Comparison of ENCODE assay signal across 16 mouse cellular contexts in genomic region chr8:60949859-60950258, GRCm38 (mm10). TPM values are rescaled to one million over a fixed set of nuclear protein-coding genes. Genes with fewer than 3 reads are reported as not detected.
DNase-seq lines count a peak whose midpoint lies in the region; ATAC-seq and TF ChIP-seq lines count a peak whose summit lies in the region.
"Had no signal": no experiment of that assay in that cellular context is flagged by ENCODE, and none has a peak within 500 bp of the region (broad histone marks: within the 10 kb centered on the region; RNA-seq: fewer than 3 reads in every experiment).

No protein-coding gene starts in this region.

- TF ChIP-seq EP300 in heart, adult 2 months (IDR thresholded peaks at IDR 0.05; ENCODE audit: insufficient read depth, low read depth, low read length): no peak

- no peak for TF ChIP-seq CTCF in heart, adult 2 months (IDR thresholded peaks at IDR 0.05)
- TF ChIP-seq CTCF in liver, adult 2 months (IDR thresholded peaks at IDR 0.05; ENCODE audit: low read depth, low read length): no peak

- WGBS in heart, adult 2 months: 52% methylated on average over 4 of the region's 4 CpGs
- 73% methylated on average over 4 of the region's 4 CpGs for WGBS in liver, adult 2 months
- 47% methylated on average over 4 of the region's 4 CpGs for WGBS in liver, embryonic 11.5 days
- WGBS in forebrain, embryonic 11.5 days: 68% methylated on average over 4 of the region's 4 CpGs

- peak overlapping the region; percentile 5 for H3K27ac ChIP-seq in heart, adult 2 months
- H3K27ac ChIP-seq in liver, adult 2 months (replicated peaks; ENCODE audit: insufficient read depth, low read depth, low read length): no peak overlapping the region
- H3K27ac ChIP-seq in liver, embryonic 11.5 days (ENCODE audit: low read depth, low read length): peak overlapping the region; percentile 48; the same call in 1 of the 2 replicates
- no peak overlapping the region for H3K27ac ChIP-seq in forebrain, embryonic 11.5 days (ENCODE audit: low read depth, low read length)
- H3K27ac ChIP-seq: forebrain, embryonic 15.5 days; hindbrain, embryonic 15.5 days; kidney, embryonic 15.5 days; layer of hippocampus, adult 2 months; neural tube, embryonic 12.5 days had no signal

- no peak overlapping the region for H3K4me3 ChIP-seq in heart, adult 2 months
- H3K4me3 ChIP-seq in liver, adult 2 months (ENCODE audit: insufficient read depth, low read depth, low read length): no peak overlapping the region
- no peak overlapping the region for H3K4me3 ChIP-seq in liver, embryonic 11.5 days (ENCODE audit: low read depth, low read length)
- H3K4me3 ChIP-seq in forebrain, embryonic 11.5 days (ENCODE audit: low read depth, low read length): no peak overlapping the region
- H3K4me3 ChIP-seq: forebrain, embryonic 15.5 days; hindbrain, embryonic 15.5 days; kidney, embryonic 15.5 days; layer of hippocampus, adult 2 months; neural tube, embryonic 12.5 days had no signal

- peak overlapping the region; percentile 34; the same call in 1 of the 2 replicates for H3K9ac ChIP-seq in heart, adult 2 months (ENCODE audit: low read depth, low read length)
- H3K9ac ChIP-seq in liver, adult 2 months (ENCODE audit: low read depth, low read length): no peak overlapping the region
- no peak overlapping the region for H3K9ac ChIP-seq in liver, embryonic 11.5 days (ENCODE audit: low read depth, low read length)
- no peak overlapping the region for H3K9ac ChIP-seq in forebrain, embryonic 11.5 days (ENCODE audit: low read length)
- H3K9ac ChIP-seq: forebrain, embryonic 15.5 days; hindbrain, embryonic 15.5 days; kidney, embryonic 15.5 days; neural tube, embryonic 12.5 days had no signal

- H3K27me3 ChIP-seq in heart, adult 2 months (ENCODE audit: control insufficient read depth, insufficient read depth, low read length): no peaks in the 10 kb centered on the region
- H3K27me3 ChIP-seq in liver, adult 2 months (ENCODE audit: control insufficient read depth, insufficient read depth, low read length): no peaks in the 10 kb centered on the region
- H3K27me3 ChIP-seq in liver, embryonic 11.5 days (replicated peaks; ENCODE audit: control insufficient read depth, insufficient read depth, low read length): no peaks in the 10 kb centered on the region
- no peaks in the 10 kb centered on the region for H3K27me3 ChIP-seq in forebrain, embryonic 11.5 days (ENCODE audit: control insufficient read depth, insufficient read depth, low read length)
- H3K27me3 ChIP-seq: forebrain, embryonic 15.5 days; hindbrain, embryonic 15.5 days; kidney, embryonic 15.5 days; neural tube, embryonic 12.5 days had no signal

- ATAC-seq in liver, embryonic 11.5 days (replicated peaks; ENCODE audit: low FRiP score): no peak
- ATAC-seq in forebrain, embryonic 11.5 days (replicated peaks; ENCODE audit: low FRiP score): no peak
- ATAC-seq: forebrain, embryonic 15.5 days had no signal

- TF ChIP-seq POLR2A in heart, adult 2 months (IDR thresholded peaks at IDR 0.05; ENCODE audit: insufficient read depth, low read depth, low read length): no peak
- TF ChIP-seq POLR2A in liver, adult 2 months (IDR thresholded peaks at IDR 0.05; ENCODE audit: extremely low read depth, insufficient read depth, low read length): no peak

- H3K79me2 ChIP-seq in heart, adult 2 months (replicated peaks; ENCODE audit: control insufficient read depth, insufficient read depth, low read length): no peaks in the 10 kb centered on the region; the same call in 1 of the 2 replicates
- H3K79me2 ChIP-seq in liver, adult 2 months (ENCODE audit: control insufficient read depth, insufficient read depth, low read length): peaks cover 9% of the 10 kb centered on the region; the same call in 1 of the 2 replicates

- H3K9me3 ChIP-seq in liver, embryonic 11.5 days (ENCODE audit: control insufficient read depth, low read length): no peaks in the 10 kb centered on the region
- H3K9me3 ChIP-seq in forebrain, embryonic 11.5 days (ENCODE audit: control insufficient read depth, low read length): no peaks in the 10 kb centered on the region
- H3K9me3 ChIP-seq: forebrain, embryonic 15.5 days; hindbrain, embryonic 15.5 days; kidney, embryonic 15.5 days; neural tube, embryonic 12.5 days had no signal

- intact Hi-C loops in heart, adult 2 months (cut with DNase I): no loop called here
- intact Hi-C loops in heart, postnatal 10 days (cut with DNase I): no loop called here

- DNase-seq in heart, adult 2 months: no peak
- DNase-seq in heart, postnatal 10 days: no peak
- DNase-seq in liver, adult 2 months (ENCODE audit: extremely low read depth, low read depth, low spot score): peak; percentile 23
- DNase-seq in liver: no peak
- DNase-seq in liver, embryonic 11.5 days (ENCODE audit: low spot score): no peak
- DNase-seq in T-cell, adult 2 months (ENCODE audit: low spot score): no peak
- no peak for DNase-seq in forebrain, embryonic 11.5 days (ENCODE audit: low spot score)
- no peak for DNase-seq in adrenal gland, adult 2 months
- DNase-seq: cerebellum, adult 18-20 months; gastrocnemius, postnatal 25 days; lung, adult 18-20 months had no signal

- H3K4me2 ChIP-seq in liver, embryonic 11.5 days: peak overlapping the region; percentile 37; the same call in 1 of the 2 replicates
- no peak overlapping the region for H3K4me2 ChIP-seq in forebrain, embryonic 11.5 days (ENCODE audit: low read depth, low read length, severe bottlenecking)
- H3K4me2 ChIP-seq: forebrain, embryonic 15.5 days; hindbrain, embryonic 15.5 days; kidney, embryonic 15.5 days; neural tube, embryonic 12.5 days had no signal

- peaks cover 13% of the 10 kb centered on the region for H3K36me3 ChIP-seq in heart, adult 2 months (ENCODE audit: control insufficient read depth, insufficient read depth, low read length)
- H3K36me3 ChIP-seq in liver, adult 2 months (ENCODE audit: control insufficient read depth, insufficient read depth, low read length): no peaks in the 10 kb centered on the region
- no peaks in the 10 kb centered on the region for H3K36me3 ChIP-seq in liver, embryonic 11.5 days (ENCODE audit: control insufficient read depth, insufficient read depth, low read length)
- H3K36me3 ChIP-seq in forebrain, embryonic 11.5 days (ENCODE audit: control insufficient read depth, insufficient read depth, low read length): no peaks in the 10 kb centered on the region
- H3K36me3 ChIP-seq: forebrain, embryonic 15.5 days; hindbrain, embryonic 15.5 days; kidney, embryonic 15.5 days; neural tube, embryonic 12.5 days had no signal

- peaks cover 6% of the 10 kb centered on the region for H3K4me1 ChIP-seq in heart, adult 2 months (ENCODE audit: control insufficient read depth, insufficient read depth, low read length)
- H3K4me1 ChIP-seq in liver, adult 2 months (ENCODE audit: control insufficient read depth, insufficient read depth, low read length): peaks cover 12% of the 10 kb centered on the region; the same call in 1 of the 2 replicates
- peaks cover 29% of the 10 kb centered on the region for H3K4me1 ChIP-seq in liver, embryonic 11.5 days (replicated peaks; ENCODE audit: control insufficient read depth, insufficient read depth, low read length)
- H3K4me1 ChIP-seq in forebrain, embryonic 11.5 days (replicated peaks; ENCODE audit: control insufficient read depth, insufficient read depth, low read length): 0 out of 2 replicates have a peak, but pooled peaks cover 2% of the 10 kb centered on the region

RNA-seq across cellular contexts. Expression of gene Clcn3, which starts 33.2 kb away (rescaled TPM):
- 10 to 100 TPM; 27.6 to 33.6 TPM for total RNA-seq in heart, adult 2 months (2021)
- 10.1 and 21.7 TPM in 2 replicates for polyA plus RNA-seq in heart, adult 2 months (2012; rRNA removed)
- 10 to 100 TPM; 34.6 to 36.4 TPM for total RNA-seq in heart, postnatal 10 days (2021)
- total RNA-seq in liver, adult 2 months (2014; rRNA removed): 26.0 and 27.7 TPM in 2 replicates
- polyA plus RNA-seq in liver, adult 2 months (2012; rRNA removed): 8.9 and 9.8 TPM in 2 replicates
- polyA plus RNA-seq in liver, embryonic 11.5 days (2014; fragmentation: Nextera tagmentation; extraction: Ambion mirVana): 42.9 and 43.8 TPM in 2 replicates
- 39.3 and 44.4 TPM in 2 replicates for polyA plus RNA-seq in forebrain, embryonic 11.5 days (2014; fragmentation: Nextera tagmentation; extraction: Ambion mirVana)
- 10 to 100 TPM; 40.9 to 47.4 TPM for total RNA-seq in adrenal gland, adult 2 months (2021)
- 7.9 and 9.1 TPM in 2 replicates for polyA plus RNA-seq in adrenal gland, adult 2 months (2012; rRNA removed)

RNA-seq across cellular contexts. Expression of gene Nek1, which starts 43.1 kb away (rescaled TPM):
- 10 to 100 TPM in 1 of 2 experiments, 1 to 10 TPM in 1; 9.3 to 10.5 TPM for total RNA-seq in heart, adult 2 months (2021)
- polyA plus RNA-seq in heart, adult 2 months (2012; rRNA removed): 4.0 and 4.8 TPM in 2 replicates
- 1 to 10 TPM; 6.9 to 9.2 TPM for total RNA-seq in heart, postnatal 10 days (2021)
- 7.0 and 7.7 TPM in 2 replicates for total RNA-seq in liver, adult 2 months (2014; rRNA removed)
- 2.0 and 3.1 TPM in 2 replicates for polyA plus RNA-seq in liver, adult 2 months (2012; rRNA removed)
- 14.1 and 17.1 TPM in 2 replicates for polyA plus RNA-seq in liver, embryonic 11.5 days (2014; fragmentation: Nextera tagmentation; extraction: Ambion mirVana)
- polyA plus RNA-seq in forebrain, embryonic 11.5 days (2014; fragmentation: Nextera tagmentation; extraction: Ambion mirVana): 20.5 and 23.3 TPM in 2 replicates
- total RNA-seq in adrenal gland, adult 2 months (2021): 10 to 100 TPM; 14.7 to 15.0 TPM
- 12.7 and 15.0 TPM in 2 replicates for polyA plus RNA-seq in adrenal gland, adult 2 months (2012; rRNA removed)

RNA-seq across cellular contexts. Expression of gene Hpf1, which starts 59.6 kb away (rescaled TPM):
- total RNA-seq in heart, adult 2 months (2021): 10 to 100 TPM; 15.5 to 16.0 TPM
- 7.8 and 15.2 TPM in 2 replicates for polyA plus RNA-seq in heart, adult 2 months (2012; rRNA removed)
- total RNA-seq in heart, postnatal 10 days (2021): 10 to 100 TPM; 22.5 to 26.8 TPM
- total RNA-seq in liver, adult 2 months (2014; rRNA removed): 6.0 and 8.8 TPM in 2 replicates
- 2.0 and 2.8 TPM in 2 replicates for polyA plus RNA-seq in liver, adult 2 months (2012; rRNA removed)
- 133 and 145 TPM in 2 replicates for polyA plus RNA-seq in liver, embryonic 11.5 days (2014; fragmentation: Nextera tagmentation; extraction: Ambion mirVana)
- polyA plus RNA-seq in forebrain, embryonic 11.5 days (2014; fragmentation: Nextera tagmentation; extraction: Ambion mirVana): 138 and 148 TPM in 2 replicates
- total RNA-seq in adrenal gland, adult 2 months (2021): 10 to 100 TPM; 19.5 to 32.3 TPM
- polyA plus RNA-seq in adrenal gland, adult 2 months (2012; rRNA removed): 0.88 and 0.95 TPM in 2 replicates

Comparison
In these comparisons a context has a peak if more than half of its experiments do, and no peak if none do; other contexts are left out.
1. H3K27ac ChIP-seq: peak in heart, adult 2 months (single experiment) and liver, embryonic 11.5 days (single experiment); none in liver, adult 2 months (single experiment) and forebrain, embryonic 11.5 days (single experiment).